Mouse (Mus musculus) myocyte (in vitro differentiated cells): ENCODE data around the gene Twsg1. TPM values are rescaled to one million over a fixed set of nuclear protein-coding genes. Genes with fewer than 3 reads are reported as not detected.

Experiments
- H3K27me3 ChIP-seq: one replicate; pipeline ENCODE4 v1.6.1; 2011; ENCODE audit not compliant: control insufficient read depth, insufficient read depth, insufficient read length
- H3K36me3 ChIP-seq: one replicate; pipeline ENCODE4 v1.6.1; 2011; ENCODE audit not compliant: control insufficient read depth, insufficient read depth
- H3K4me2 ChIP-seq: one replicate; pipeline ENCODE4 v1.6.1; 2011; ENCODE audit warnings: low read depth, control low read depth
- H3K4me3 ChIP-seq: one replicate; pipeline ENCODE4 v1.5.1; 2011; ENCODE audit warnings: mild to moderate bottlenecking, control low read depth, moderate library complexity
- H3K79me2 ChIP-seq: one replicate; pipeline ENCODE4 v1.6.1; 2011; ENCODE audit not compliant: control insufficient read depth, insufficient read depth
- H3ac ChIP-seq: one replicate; pipeline ENCODE4 v1.6.1; 2011; ENCODE audit not compliant: control insufficient read depth, insufficient read length
- CEBPB ChIP-seq: IDR thresholded peaks from 2 replicates; pipeline ENCODE4 v1.6.1; 2011; ENCODE audit warnings: mild to moderate bottlenecking, moderate library complexity; ENCODE audit not compliant: poor library complexity, insufficient read depth, severe bottlenecking
- E2F4 ChIP-seq: IDR thresholded peaks from one replicate; pipeline ENCODE4 v1.6.1; 2011; ENCODE audit warnings: mild to moderate bottlenecking, control low read depth, moderate library complexity; ENCODE audit not compliant: insufficient read depth
- MAX ChIP-seq: IDR thresholded peaks from one replicate; pipeline ENCODE4 v1.6.1; 2011; ENCODE audit warnings: low read depth, mild to moderate bottlenecking, control low read depth
- MYOD1 ChIP-seq, 3 experiments: IDR thresholded peaks; one replicate each; pipeline ENCODE4 v1.6.1; 2011; ENCODE audit warnings: control low read depth in 2 of 3, low read depth in 2 of 3, mild to moderate bottlenecking in 2 of 3, moderate library complexity in 1 of 3; ENCODE audit not compliant: insufficient read length in 2 of 3, control insufficient read depth in 1 of 3
- MYOG ChIP-seq, 3 experiments: IDR thresholded peaks; one replicate each; pipeline ENCODE4 v1.6.1; 2011; ENCODE audit warnings: control low read depth in 2 of 3, low read depth in 2 of 3, mild to moderate bottlenecking in 2 of 3; ENCODE audit not compliant: insufficient read length in 2 of 3, control insufficient read depth in 1 of 3, insufficient read depth in 1 of 3
- POLR2A ChIP-seq: IDR thresholded peaks from one replicate; pipeline ENCODE4 v1.6.1; 2011; ENCODE audit warnings: low read depth, mild to moderate bottlenecking, control low read depth, moderate library complexity; ENCODE audit not compliant: insufficient read length
- POLR2AphosphoS2 ChIP-seq: IDR thresholded peaks from one replicate; pipeline ENCODE4 v1.6.1; 2011; ENCODE audit warnings: low read depth, control low read depth; ENCODE audit not compliant: insufficient read length
- REST ChIP-seq: IDR thresholded peaks from one replicate; pipeline ENCODE4 v1.6.1; 2011; ENCODE audit warnings: mild to moderate bottlenecking, control low read depth, moderate library complexity; ENCODE audit not compliant: insufficient read depth, insufficient read length
- SRF ChIP-seq: IDR thresholded peaks from one replicate; pipeline ENCODE4 v1.6.1; 2011; ENCODE audit warnings: low read depth; ENCODE audit not compliant: control insufficient read depth, insufficient read length
- TCF12 ChIP-seq: IDR thresholded peaks from one replicate; pipeline ENCODE4 v1.6.1; 2011; ENCODE audit warnings: mild to moderate bottlenecking, control low read depth; ENCODE audit not compliant: poor library complexity, insufficient read depth, severe bottlenecking
- TCF3 ChIP-seq: IDR thresholded peaks from one replicate; pipeline ENCODE4 v1.6.1; 2011; ENCODE audit warnings: low read depth, control low read depth; ENCODE audit not compliant: insufficient read length
- USF1 ChIP-seq: IDR thresholded peaks from one replicate; pipeline ENCODE4 v1.6.1; 2011; ENCODE audit warnings: low read depth, mild to moderate bottlenecking, control low read depth, moderate library complexity
- polyA plus RNA-seq: library from polyadenylated mRNA; unstranded; fragments of >200 nt; fragmentation: generic; extraction: Trizol; gene quantifications from one replicate; pipeline ENCODE4 v1.2.1, GENCODE M21; 2012; ENCODE audit warnings: missing spikeins

The Twsg1 gene
- polyA plus RNA-seq, 1 experiment, result 9.0 TPM

DNA sequence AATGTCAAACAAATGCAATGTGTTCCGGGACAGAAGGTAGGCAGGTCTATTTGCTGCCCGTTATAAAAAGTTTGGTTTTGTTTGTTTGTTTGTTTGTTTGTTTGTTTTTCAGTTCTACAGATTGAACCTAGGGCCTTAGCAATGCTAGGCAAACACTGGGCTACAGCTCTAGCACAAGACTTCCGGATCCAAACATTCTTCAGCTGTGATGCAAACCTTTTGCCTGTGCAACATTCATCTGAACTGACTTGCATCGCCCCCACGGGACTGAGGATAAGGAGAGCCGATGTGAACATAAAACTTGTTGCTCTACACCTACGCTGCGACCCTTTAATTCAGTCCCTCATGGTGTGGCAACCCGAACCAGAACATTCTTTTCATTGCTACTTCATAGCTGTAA is 64.5 kb downstream of the Twsg1 start:
- Histone ChIP-seq H3K4me2 (peak overlapping the region; percentile 83), H3ac (no peak overlapping the region), H3K36me3 (no peaks in the 10 kb centered on the region), H3K27me3 (no peaks in the 10 kb centered on the region), H3K79me2 (peaks cover 24% of the 10 kb centered on the region), H3K4me3 (peak overlapping the region; percentile 40)
- TF ChIP-seq TCF3, result no peak
- no peak for TF ChIP-seq SRF
- TF ChIP-seq POLR2AphosphoS2, result no peak
- TF ChIP-seq MYOG (IDR thresholded peaks at IDR 0.05; ENCODE audit: control insufficient read depth in 1 of 3, insufficient read depth in 1 of 3, insufficient read length in 2 of 3, low read depth in 2 of 3), result no peak
- no peak for TF ChIP-seq CEBPB
- no peak for TF ChIP-seq REST
- TF ChIP-seq E2F4, result no peak
- TF ChIP-seq POLR2A, result no peak

GRCm38 (mm10) chr17:65885697-65886529 is 65.1 kb downstream of the Twsg1 start, which contains the start of gene Ralbp1:
Ralbp1 (minus strand) TSS chr17:65885798.
- no peaks in the 10 kb centered on the region for H3K36me3 ChIP-seq
- TF ChIP-seq SRF (no peak), MYOD1 (IDR thresholded peaks at IDR 0.05; ENCODE audit: control insufficient read depth in 1 of 3, insufficient read length in 2 of 3, low read depth in 2 of 3) (no peak), TCF12 (no peak), E2F4 (no peak), USF1 (peak; percentile 84)
- peak within 1 kb of the TSS; percentile 40 for H3K4me3 ChIP-seq
- peaks cover 27% of the 10 kb centered on the region for H3K79me2 ChIP-seq
- no peaks in the 10 kb centered on the region for H3K27me3 ChIP-seq
- peak within 1 kb of the TSS; percentile 83 for H3K4me2 ChIP-seq
- H3ac ChIP-seq, result peak within 1 kb of the TSS; percentile 96

DNA sequence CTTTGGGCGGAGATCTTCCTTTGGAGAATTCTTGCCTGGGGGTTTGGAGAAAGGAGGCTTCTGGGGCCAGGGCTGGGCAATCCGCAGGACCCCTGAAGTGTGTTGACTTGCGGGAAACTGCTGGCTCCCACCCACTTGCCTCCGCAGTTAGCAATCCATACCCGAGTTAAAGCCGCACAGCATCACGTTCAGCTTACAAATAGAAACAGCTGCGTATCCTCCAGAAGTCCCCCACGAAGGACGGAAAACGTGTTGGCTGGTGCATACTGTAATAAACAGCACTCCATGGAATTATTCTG is 65.7 kb downstream of the Twsg1 start:
- Histone ChIP-seq H3K4me2 (peak overlapping the region; percentile 83), H3K36me3 (no peaks in the 10 kb centered on the region), H3ac (peak overlapping the region; percentile 96), H3K27me3 (no peaks in the 10 kb centered on the region), H3K79me2 (peaks cover 31% of the 10 kb centered on the region), H3K4me3 (peak overlapping the region; percentile 40)
- TF ChIP-seq MAX, result no peak
- no peak for TF ChIP-seq POLR2AphosphoS2
- TF ChIP-seq MYOD1 (IDR thresholded peaks at IDR 0.05; ENCODE audit: control insufficient read depth in 1 of 3, insufficient read length in 2 of 3, low read depth in 2 of 3), result peak in 1 of 3 experiments; percentile 9
- TF ChIP-seq TCF3, result no peak
- no peak for TF ChIP-seq TCF12
- no peak for TF ChIP-seq REST

DNA sequence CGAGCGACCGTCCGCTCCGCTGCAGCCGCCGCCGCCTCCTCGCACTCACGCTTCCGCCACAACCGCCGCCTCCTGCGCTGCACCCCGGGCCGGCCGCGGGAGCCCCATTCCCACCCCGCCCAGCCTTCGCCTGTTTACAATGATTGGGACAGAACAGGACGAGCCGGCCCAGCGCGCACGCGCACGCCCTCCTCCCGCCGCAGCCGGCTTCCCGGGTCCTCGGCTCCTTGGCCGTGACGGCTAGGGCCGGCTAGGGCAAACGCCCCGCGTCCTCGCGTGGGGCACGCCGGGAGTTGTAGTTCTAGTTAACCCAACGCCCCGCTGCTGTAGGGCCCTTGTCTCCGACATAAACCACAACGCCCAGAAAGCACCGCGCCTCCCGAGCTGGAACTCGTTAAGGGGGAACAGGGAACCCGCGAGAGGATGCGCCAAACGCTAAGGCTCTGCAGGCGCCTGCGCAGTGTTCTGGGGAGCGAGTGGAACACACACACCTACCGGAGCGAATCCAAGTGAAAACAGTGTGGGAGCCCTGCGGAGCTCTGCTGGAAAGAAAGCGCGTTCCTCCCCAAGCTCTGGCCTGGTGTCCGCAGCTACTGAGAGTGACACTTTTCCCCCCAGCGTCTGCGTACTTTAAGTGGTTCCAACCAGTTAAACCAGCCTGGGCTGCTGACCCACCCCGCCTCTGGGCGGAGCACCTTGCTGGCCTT is 66.2 kb downstream of the Twsg1 start:
- peak overlapping the region; percentile 83 for H3K4me2 ChIP-seq
- H3K79me2 ChIP-seq, result peaks cover 36% of the 10 kb centered on the region
- TF ChIP-seq MAX (no peak), POLR2AphosphoS2 (peak; percentile 81), REST (no peak), E2F4 (peak; percentile 34), POLR2A (peak; percentile 59), SRF (no peak)

DNA sequence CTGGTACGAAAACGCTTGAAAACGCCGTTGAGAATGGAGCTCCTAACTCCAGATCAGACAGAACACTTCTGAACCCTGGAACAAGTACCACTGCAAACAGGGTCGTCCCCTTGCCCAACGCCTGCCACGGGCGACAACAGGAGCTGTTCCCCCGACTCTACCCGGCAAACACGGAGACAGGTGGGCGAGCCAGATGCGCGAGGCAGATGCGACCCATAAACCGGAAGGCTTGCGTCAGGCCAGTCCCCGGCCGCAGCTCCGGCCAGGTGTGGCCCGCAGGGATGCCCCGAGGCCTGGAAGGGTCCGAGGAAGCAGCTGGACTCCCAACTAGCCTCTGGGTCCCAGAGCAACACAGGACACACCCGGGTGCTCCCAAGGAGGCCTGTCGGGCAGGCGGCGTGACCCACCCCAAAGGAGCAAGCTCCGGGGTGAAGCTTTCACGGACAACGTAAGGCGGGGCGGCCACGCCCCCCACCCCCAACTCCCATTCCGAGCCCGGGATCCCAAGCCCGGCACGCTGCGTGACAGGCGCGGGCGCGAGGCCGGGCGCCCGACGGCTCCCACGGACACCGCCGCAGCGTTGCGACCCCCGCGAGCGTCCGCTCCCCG is 66.9 kb downstream of the Twsg1 start:
- Histone ChIP-seq H3K4me2 (peak overlapping the region; percentile 95), H3K4me3 (peak overlapping the region; percentile 40), H3ac (peak overlapping the region; percentile 96), H3K27me3 (no peaks in the 10 kb centered on the region), H3K79me2 (peaks cover 41% of the 10 kb centered on the region), H3K36me3 (no peaks in the 10 kb centered on the region)
- no peak for TF ChIP-seq POLR2A
- TF ChIP-seq MYOD1 (IDR thresholded peaks at IDR 0.05; ENCODE audit: control insufficient read depth in 1 of 3, insufficient read length in 2 of 3, low read depth in 2 of 3), result peak in 2 of 3 experiments; percentile 42 to 44
- TF ChIP-seq TCF3, result no peak
- no peak for TF ChIP-seq MAX
- no peak for TF ChIP-seq REST
- peak in 2 of 3 experiments; percentile 20 to 63 for TF ChIP-seq MYOG (IDR thresholded peaks at IDR 0.05; ENCODE audit: control insufficient read depth in 1 of 3, insufficient read depth in 1 of 3, insufficient read length in 2 of 3, low read depth in 2 of 3)
- no peak for TF ChIP-seq USF1
- no peak for TF ChIP-seq POLR2AphosphoS2
- TF ChIP-seq TCF12, result no peak
- TF ChIP-seq CEBPB, result no peak
- TF ChIP-seq E2F4, result no peak
- TF ChIP-seq SRF, result no peak

More for the DNA sequence above, 66.2 kb downstream of the Twsg1 start:
- no peaks in the 10 kb centered on the region for H3K27me3 ChIP-seq
- peak overlapping the region; percentile 96 for H3ac ChIP-seq
- no peaks in the 10 kb centered on the region for H3K36me3 ChIP-seq
- H3K4me3 ChIP-seq, result peak overlapping the region; percentile 40
